Mouse (Mus musculus): ENCODE data around the gene Idh1. TPM values are rescaled to one million over a fixed set of nuclear protein-coding genes. Genes with fewer than 3 reads are reported as not detected.

The Idh1 gene
- polyA plus RNA-seq, 2 experiments: 62.2 to 128 TPM

GRCm38 (mm10) chr1:65177452-65177851 lies 8.8 kb downstream of the Idh1 start:
- Histone ChIP-seq H3K27me3 (ENCODE audit: control insufficient read depth, insufficient read depth, low read length) (no peaks in the 10 kb centered on the region), H3K9me3 (ENCODE audit: control insufficient read depth, low read length) (no peaks in the 10 kb centered on the region), H3K4me1 (ENCODE audit: control insufficient read depth, insufficient read depth, low read length) (peaks cover 9% of the 10 kb centered on the region; the same call in 1 of the 2 replicates), H3K9ac (ENCODE audit: low read depth, low read length, severe bottlenecking) (peak overlapping the region; percentile 67; the same call in 1 of the 2 replicates), H3K4me2 (replicated peaks; ENCODE audit: low read depth, low read length, severe bottlenecking) (peak overlapping the region; percentile 58), H3K36me3 (ENCODE audit: control insufficient read depth, insufficient read depth, low read length) (peaks cover 16% of the 10 kb centered on the region), H3K27ac (replicated peaks; ENCODE audit: low read depth, low read length) (0 out of 2 replicates have a peak overlapping the region, but pooled peaks have one; percentile 96), H3K4me3 (replicated peaks; ENCODE audit: low read length) (peak overlapping the region; percentile 74)
- WGBS: 26% methylated on average over 3 of the region's 3 CpGs
- ATAC-seq (ENCODE audit: low FRiP score, low read depth): no peak
- no peak for TF ChIP-seq POLR2A (IDR thresholded peaks at IDR 0.05; ENCODE audit: borderline replicate concordance, extremely low read depth, insufficient read depth, insufficient read length)
- no peak for DNase-seq (ENCODE audit: low spot score)

GRCm38 (mm10) chr1:65176912-65177311 lies 9.4 kb downstream of the Idh1 start:
- no peak for TF ChIP-seq POLR2A (IDR thresholded peaks at IDR 0.05; ENCODE audit: borderline replicate concordance, extremely low read depth, insufficient read depth, insufficient read length)
- Histone ChIP-seq H3K4me2 (replicated peaks; ENCODE audit: low read depth, low read length, severe bottlenecking) (no peak overlapping the region), H3K4me3 (replicated peaks; ENCODE audit: low read length) (peak overlapping the region; percentile 74; the same call in 1 of the 2 replicates), H3K27me3 (ENCODE audit: control insufficient read depth, insufficient read depth, low read length) (no peaks in the 10 kb centered on the region), H3K9me3 (ENCODE audit: control insufficient read depth, low read length) (no peaks in the 10 kb centered on the region), H3K9ac (ENCODE audit: low read depth, low read length, severe bottlenecking) (no peak overlapping the region), H3K4me1 (ENCODE audit: control insufficient read depth, insufficient read depth, low read length) (peaks cover 9% of the 10 kb centered on the region; the same call in 1 of the 2 replicates), H3K36me3 (ENCODE audit: control insufficient read depth, insufficient read depth, low read length) (peaks cover 18% of the 10 kb centered on the region), H3K27ac (replicated peaks; ENCODE audit: low read depth, low read length) (no peak overlapping the region)
- ATAC-seq (ENCODE audit: low FRiP score, low read depth): no peak
- 67% methylated on average over 5 of the region's 5 CpGs for WGBS
- DNase-seq (ENCODE audit: low spot score): no peak

DNA sequence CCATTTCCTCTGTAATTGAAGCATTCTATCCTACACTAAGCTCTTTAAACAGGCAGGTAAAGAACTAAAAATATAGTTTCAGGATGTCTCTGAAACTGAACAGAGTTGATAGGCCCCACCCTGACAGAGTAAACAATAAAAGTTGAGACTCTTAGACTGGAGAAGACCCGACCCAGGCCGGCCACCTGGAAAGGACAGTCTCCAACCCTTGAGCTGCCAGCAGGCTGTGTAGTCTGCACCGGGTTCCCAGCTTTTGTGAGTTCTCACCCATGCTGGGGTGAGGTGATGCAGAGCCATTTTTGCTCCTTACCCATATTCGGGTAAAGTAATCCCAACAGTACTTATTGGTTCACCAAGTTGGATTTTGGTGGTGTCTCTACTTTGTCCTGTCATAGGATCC lies 10.1 kb downstream of the Idh1 start:
- peaks cover 23% of the 10 kb centered on the region for H3K36me3 ChIP-seq (ENCODE audit: control insufficient read depth, insufficient read depth, low read length)
- DNase-seq (ENCODE audit: low spot score): no peak

GRCm38 (mm10) chr1:65173716-65174115 lies 12.6 kb downstream of the Idh1 start:
- H3K9ac ChIP-seq (ENCODE audit: low read depth, low read length, severe bottlenecking): no peak overlapping the region
- peaks cover 9% of the 10 kb centered on the region; the same call in 1 of the 2 replicates for H3K4me1 ChIP-seq (ENCODE audit: control insufficient read depth, insufficient read depth, low read length)
- H3K4me3 ChIP-seq (replicated peaks; ENCODE audit: low read length): no peak overlapping the region
- no peak for ATAC-seq (ENCODE audit: low FRiP score, low read depth)
- H3K9me3 ChIP-seq (ENCODE audit: control insufficient read depth, low read length): no peaks in the 10 kb centered on the region
- H3K4me2 ChIP-seq (replicated peaks; ENCODE audit: low read depth, low read length, severe bottlenecking): no peak overlapping the region
- peaks cover 45% of the 10 kb centered on the region for H3K36me3 ChIP-seq (ENCODE audit: control insufficient read depth, insufficient read depth, low read length)
- DNase-seq (ENCODE audit: low spot score): no peak
- TF ChIP-seq POLR2A (IDR thresholded peaks at IDR 0.05; ENCODE audit: borderline replicate concordance, extremely low read depth, insufficient read depth, insufficient read length): no peak
- WGBS: 91% methylated on average over 2 of the region's 2 CpGs
- H3K27me3 ChIP-seq (ENCODE audit: control insufficient read depth, insufficient read depth, low read length): no peaks in the 10 kb centered on the region
- no peak overlapping the region for H3K27ac ChIP-seq (replicated peaks; ENCODE audit: low read depth, low read length)

More for the DNA sequence above, 10.1 kb downstream of the Idh1 start:
- 70% methylated on average over 4 of the region's 4 CpGs for WGBS
- no peak for TF ChIP-seq POLR2A (IDR thresholded peaks at IDR 0.05; ENCODE audit: borderline replicate concordance, extremely low read depth, insufficient read depth, insufficient read length)
- no peak overlapping the region for H3K9ac ChIP-seq (ENCODE audit: low read depth, low read length, severe bottlenecking)
- no peak overlapping the region for H3K27ac ChIP-seq (replicated peaks; ENCODE audit: low read depth, low read length)
- no peaks in the 10 kb centered on the region for H3K9me3 ChIP-seq (ENCODE audit: control insufficient read depth, low read length)
- peaks cover 9% of the 10 kb centered on the region; the same call in 1 of the 2 replicates for H3K4me1 ChIP-seq (ENCODE audit: control insufficient read depth, insufficient read depth, low read length)
- no peak for ATAC-seq (ENCODE audit: low FRiP score, low read depth)
- no peaks in the 10 kb centered on the region for H3K27me3 ChIP-seq (ENCODE audit: control insufficient read depth, insufficient read depth, low read length)
- H3K4me3 ChIP-seq (replicated peaks; ENCODE audit: low read length): no peak overlapping the region
- no peak overlapping the region for H3K4me2 ChIP-seq (replicated peaks; ENCODE audit: low read depth, low read length, severe bottlenecking)

DNA sequence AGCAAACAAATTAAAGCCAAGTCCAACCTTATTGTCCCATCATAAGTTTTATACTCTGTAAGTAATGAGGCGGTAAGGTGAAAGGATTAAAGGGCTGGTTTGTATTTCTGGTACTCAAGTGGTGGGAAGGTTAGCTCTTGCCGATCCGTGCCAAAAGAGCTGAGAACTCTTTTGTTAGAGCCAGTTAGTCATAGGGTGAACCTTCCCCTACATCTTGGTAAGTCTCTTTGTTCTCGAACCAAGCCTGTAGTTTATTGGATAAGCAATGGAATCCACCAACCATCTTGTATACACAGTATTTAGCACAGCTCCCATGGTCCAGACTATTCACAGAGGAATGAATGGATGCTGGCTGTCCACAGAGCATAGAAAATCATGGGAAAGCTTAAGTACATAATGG lies 14.7 kb downstream of the Idh1 start:
- H3K4me2 ChIP-seq (replicated peaks; ENCODE audit: low read depth, low read length, severe bottlenecking): no peak overlapping the region
- H3K27me3 ChIP-seq (ENCODE audit: control insufficient read depth, insufficient read depth, low read length): no peaks in the 10 kb centered on the region
- H3K9ac ChIP-seq (ENCODE audit: low read depth, low read length, severe bottlenecking): no peak overlapping the region
- ATAC-seq (ENCODE audit: low FRiP score, low read depth): no peak
- peaks cover 66% of the 10 kb centered on the region for H3K36me3 ChIP-seq (ENCODE audit: control insufficient read depth, insufficient read depth, low read length)
- no peak overlapping the region for H3K4me3 ChIP-seq (replicated peaks; ENCODE audit: low read length)
- H3K4me1 ChIP-seq (ENCODE audit: control insufficient read depth, insufficient read depth, low read length): peaks cover 3% of the 10 kb centered on the region; the same call in 1 of the 2 replicates
- no peaks in the 10 kb centered on the region for H3K9me3 ChIP-seq (ENCODE audit: control insufficient read depth, low read length)
- WGBS: 85% methylated on average over 4 of the region's 4 CpGs
- no peak overlapping the region for H3K27ac ChIP-seq (replicated peaks; ENCODE audit: low read depth, low read length)
- DNase-seq (ENCODE audit: low spot score): no peak
- no peak for TF ChIP-seq POLR2A (IDR thresholded peaks at IDR 0.05; ENCODE audit: borderline replicate concordance, extremely low read depth, insufficient read depth, insufficient read length)

Data from limb, embryonic 14.5 days (tissue).